Mouse (Mus musculus) left cerebral cortex, adult 2 months (tissue): ENCODE measurements around the gene Evx2. TPM values are rescaled to one million over a fixed set of nuclear protein-coding genes. Genes with fewer than 3 reads are reported as not detected.

ENCODE experiments used
- DNase-seq, 2 experiments: peaks; one replicate each; pipeline ENCODE4 v3.0.0; 2021 to 2022; ENCODE audit warnings: low spot score in 2 of 2, mixed read lengths in 1 of 2; ENCODE audit errors: extremely low spot score in 1 of 2
- H3K27ac ChIP-seq: fragments of 200-600 bp; 2 replicates; pipeline ENCODE4 v1.8.1; 2022
- H3K4me3 ChIP-seq: fragments of 200-600 bp; 2 replicates; pipeline ENCODE4 v1.8.1; 2022
- CTCF ChIP-seq: fragments of 200-600 bp; IDR thresholded peaks from 2 replicates; pipeline ENCODE4 v1.8.1; 2022; ENCODE audit warnings: antibody characterized with exemption, mild to moderate bottlenecking, moderate library complexity
- intact Hi-C: fragments of 180-260 bp; cut with DNase I; formaldehyde crosslinking; loops from one replicate; pipeline ENCODE4 v1.15.1; 2025
- total RNA-seq, 2 experiments: library from RNA; stranded (reverse); gene quantifications; 2 replicates each; pipeline ENCODE4 v1.2.3; 2021

Gene Evx2
- total RNA-seq, 2 experiments from 2014 or later = not detected

GRCm38 (mm10) chr2:74694066-74694465 is 34.7 kb upstream of the Evx2 start:
- intact Hi-C loops = loop anchor here (10.0 kb wide), 1 partner anchor 1419 kb away; the partner anchor contains the start of gene Sp9
- H3K27ac ChIP-seq = no peak overlapping the region
- TF ChIP-seq CTCF = peak; percentile 8; the same call in 1 of the 2 replicates
- H3K4me3 ChIP-seq = no peak overlapping the region
- no peak for DNase-seq

- TF ChIP-seq CTCF = no peak
- intact Hi-C loops = loop anchor here (10.0 kb wide), 1 partner anchor 1419 kb away; the partner anchor contains the start of gene Sp9
- DNase-seq = no peak
- H3K27ac ChIP-seq = no peak overlapping the region
- no peak overlapping the region for H3K4me3 ChIP-seq
Observed at GRCm38 (mm10) chr2:74693432-74693827, 34.1 kb upstream of the Evx2 start.

GRCm38 (mm10) chr2:74692808-74693431 is 33.6 kb upstream of the Evx2 start:
- intact Hi-C loops = loop anchor here (10.0 kb wide), 1 partner anchor 1418 kb away; the partner anchor contains the start of gene Sp9
- H3K27ac ChIP-seq = no peak overlapping the region
- no peak for TF ChIP-seq CTCF
- no peak for DNase-seq
- no peak overlapping the region for H3K4me3 ChIP-seq

DNA sequence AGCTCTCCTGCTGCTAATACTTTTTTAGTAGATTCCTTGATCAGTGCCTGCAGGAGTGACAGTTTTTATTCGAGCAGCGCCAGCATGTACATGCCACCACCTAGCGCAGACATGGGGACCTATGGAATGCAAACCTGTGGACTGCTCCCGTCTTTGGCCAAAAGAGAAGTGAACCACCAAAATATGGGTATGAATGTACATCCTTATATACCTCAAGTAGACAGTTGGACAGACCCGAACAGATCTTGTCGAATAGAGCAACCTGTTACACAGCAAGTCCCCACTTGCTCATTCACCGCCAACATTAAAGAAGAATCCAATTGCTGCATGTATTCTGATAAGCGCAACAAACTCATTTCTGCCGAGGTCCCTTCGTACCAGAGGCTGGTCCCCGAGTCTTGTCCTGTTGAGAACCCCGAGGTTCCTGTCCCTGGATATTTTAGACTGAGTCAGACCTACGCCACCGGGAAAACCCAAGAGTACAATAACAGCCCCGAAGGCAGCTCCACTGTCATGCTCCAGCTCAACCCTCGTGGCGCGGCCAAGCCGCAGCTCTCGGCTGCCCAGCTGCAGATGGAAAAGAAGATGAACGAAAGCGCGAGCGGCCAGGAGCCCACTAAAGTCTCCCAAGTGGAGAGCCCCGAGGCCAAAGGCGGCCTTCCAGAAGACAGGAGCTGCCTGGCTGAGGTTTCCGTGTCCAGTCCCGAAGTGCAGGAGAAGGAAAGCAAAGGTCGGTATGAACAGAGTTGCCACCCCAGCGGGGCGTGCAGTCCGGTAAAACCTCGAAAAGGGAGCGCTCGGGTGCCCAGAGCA is 32.8 kb upstream of the Evx2 start:
- DNase-seq = no peak
- no peak for TF ChIP-seq CTCF
- no peak overlapping the region for H3K4me3 ChIP-seq
- no peak overlapping the region for H3K27ac ChIP-seq
- intact Hi-C loops = loop anchor here (10.0 kb wide), 1 partner anchor 1417 kb away; the partner anchor contains the start of gene Sp9

DNA sequence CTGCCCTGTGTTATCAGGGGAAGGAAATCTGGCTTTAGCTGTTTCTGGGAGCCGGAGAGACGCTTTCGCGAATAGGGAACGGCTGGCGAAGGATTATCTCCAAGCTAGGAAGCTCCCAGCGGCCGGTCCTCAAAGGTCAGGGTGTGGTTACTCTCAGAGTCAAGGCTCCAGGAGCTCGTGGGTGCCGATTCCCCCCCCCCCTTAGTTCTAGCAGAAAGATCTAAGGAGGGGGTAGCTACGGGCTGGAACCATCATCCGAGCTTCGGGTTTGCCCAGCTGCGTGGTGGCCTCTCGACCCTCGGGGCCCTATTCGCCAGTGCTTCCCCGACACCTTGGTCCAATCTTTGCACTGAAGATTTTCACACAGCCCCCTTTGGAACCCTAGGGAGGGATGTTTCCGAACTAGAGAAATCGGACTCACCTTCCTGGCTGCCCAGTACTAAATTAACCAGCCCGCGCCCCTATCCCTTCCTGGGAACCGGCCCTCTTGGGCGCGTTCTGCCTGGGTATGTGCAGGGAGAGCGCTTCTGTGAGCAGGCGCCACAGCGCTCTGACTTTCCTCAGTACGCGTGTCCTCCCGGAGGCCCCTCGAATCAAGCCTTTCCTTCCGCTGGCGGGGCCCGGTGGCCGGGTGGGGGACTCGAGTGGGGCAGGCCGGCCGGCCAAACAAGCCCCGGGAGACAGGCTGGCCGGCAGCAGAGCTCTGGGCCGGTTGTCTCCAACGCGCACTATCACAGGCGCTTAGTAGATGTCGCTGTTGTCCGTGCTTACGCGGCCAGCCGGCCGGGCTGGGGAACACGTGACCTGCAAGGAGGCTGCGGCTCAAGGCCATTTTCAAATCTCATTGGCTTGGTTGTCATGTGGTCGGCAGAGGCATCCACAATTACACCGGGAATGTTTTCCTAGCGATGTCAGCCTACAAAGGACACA is 31.9 kb upstream of the Evx2 start, which contains the start of gene Hoxd10:
Hoxd10 (plus strand) TSS at position 903 of the 930 bp plus-strand sequence.
- DNase-seq = no peak
- no peak; the same call in 1 of the 2 replicates for TF ChIP-seq CTCF
- intact Hi-C loops = loop anchor here (10.0 kb wide), 1 partner anchor 1416 kb away; the partner anchor contains the start of gene Sp9
- no peak within 1 kb of the TSS for H3K4me3 ChIP-seq
- no peak within 1 kb of the TSS for H3K27ac ChIP-seq

- no peak overlapping the region for H3K27ac ChIP-seq
- no peak for DNase-seq
- intact Hi-C loops = loop anchor here (10.0 kb wide), 1 partner anchor 1416 kb away; the partner anchor contains the start of gene Sp9
- no peak for TF ChIP-seq CTCF
- no peak overlapping the region for H3K4me3 ChIP-seq
Observed at GRCm38 (mm10) chr2:74690338-74690716, 31.0 kb upstream of the Evx2 start.

DNA sequence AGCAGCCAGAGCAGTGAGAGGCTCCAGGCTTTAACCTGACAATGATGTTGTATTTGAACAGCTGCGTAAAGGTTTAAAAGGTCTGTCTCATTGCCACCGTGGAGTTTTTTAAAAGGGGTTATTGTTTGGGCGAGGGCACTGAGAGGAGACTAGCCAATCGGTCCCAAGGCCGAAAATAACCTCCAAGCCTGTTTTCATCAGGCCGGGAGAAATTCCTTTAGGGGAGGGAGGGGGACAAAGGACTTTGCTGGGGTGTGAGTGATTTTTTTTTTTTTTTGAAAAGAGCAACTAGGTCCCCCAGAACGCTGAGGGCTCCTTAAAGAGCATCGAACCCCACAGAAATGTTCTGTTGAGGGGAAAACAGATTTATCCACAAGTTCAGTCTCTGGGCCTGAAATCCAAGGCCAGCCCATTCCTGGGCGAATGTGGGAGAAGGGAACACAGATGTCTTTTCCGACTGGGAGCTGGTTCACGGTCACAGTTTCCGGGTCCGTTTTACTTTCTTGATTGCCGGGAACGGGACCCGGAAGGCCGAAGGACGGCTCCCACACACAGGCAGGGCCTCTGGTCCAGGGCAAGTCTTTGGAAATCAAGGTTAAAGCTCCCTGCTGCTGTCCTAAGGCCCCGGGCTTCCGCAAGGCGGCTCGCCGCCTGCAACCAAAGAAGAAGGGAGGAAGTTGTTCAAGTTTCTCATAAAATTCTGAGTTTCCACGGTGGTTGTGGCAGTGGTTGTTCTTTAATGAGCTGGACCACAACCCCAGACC is 30.4 kb upstream of the Evx2 start:
- no peak for TF ChIP-seq CTCF
- intact Hi-C loops = loop anchor here (10.0 kb wide), 1 partner anchor 1415 kb away; the partner anchor contains the start of gene Sp9
- DNase-seq = no peak
- Histone ChIP-seq H3K27ac (no peak overlapping the region), H3K4me3 (no peak overlapping the region)

- intact Hi-C loops = no loop called here
- Histone ChIP-seq H3K27ac (no peak overlapping the region), H3K4me3 (no peak overlapping the region)
- no peak for TF ChIP-seq CTCF
- no peak for DNase-seq
Observed at GRCm38 (mm10) chr2:74688795-74689573, 29.6 kb upstream of the Evx2 start.

DNA sequence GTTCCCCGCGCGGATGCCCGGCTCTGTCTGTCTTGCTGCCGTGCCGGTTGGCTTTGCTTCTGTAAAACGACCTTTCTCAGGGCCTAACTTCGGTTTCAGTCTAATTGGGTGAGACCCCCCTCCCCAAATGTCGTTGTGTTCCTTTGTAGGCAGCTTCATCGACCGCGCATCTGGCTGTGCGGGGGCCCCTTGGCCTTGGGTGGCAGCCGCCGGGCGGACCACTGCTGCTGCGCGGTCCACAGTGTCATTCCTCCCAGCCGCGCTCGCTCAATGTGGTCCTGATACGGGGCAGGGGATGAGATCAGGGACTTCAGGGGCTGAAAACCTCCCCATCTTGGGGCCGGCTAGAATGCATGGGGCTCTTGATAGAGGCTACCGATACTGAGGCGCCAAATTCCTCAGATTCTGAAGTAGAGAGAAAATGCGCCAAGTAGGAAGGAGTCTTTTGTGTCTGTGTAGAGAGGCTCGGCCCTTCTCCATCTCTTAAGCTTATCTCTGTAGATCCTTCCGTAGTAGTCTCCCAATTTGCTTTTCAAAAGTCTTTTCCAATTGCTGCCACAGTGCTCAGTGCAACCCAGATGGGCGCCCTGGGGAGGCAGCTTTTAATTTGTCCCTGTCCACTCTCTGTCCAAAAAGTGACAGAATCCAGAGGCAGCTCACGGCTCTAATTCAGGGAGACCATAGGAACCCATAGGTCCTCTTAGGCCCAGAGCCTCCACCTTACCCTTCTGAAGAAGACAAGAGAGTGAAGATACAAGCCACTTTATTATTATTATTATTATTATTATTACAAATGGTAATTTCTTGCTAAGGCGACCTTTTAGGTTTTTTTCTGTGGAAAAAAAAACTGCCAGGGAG is 28.6 kb upstream of the Evx2 start:
- no peak for TF ChIP-seq CTCF

More for the DNA sequence above, 28.6 kb upstream of the Evx2 start:
- intact Hi-C loops = no loop called here
- Histone ChIP-seq H3K27ac (no peak overlapping the region), H3K4me3 (no peak overlapping the region)
- DNase-seq = no peak
